Comparison of ENCODE assay signal across 28 mouse cellular contexts in genomic region chr5:29929381-29929780, GRCm38 (mm10).
DNase-seq lines count a peak whose midpoint lies in the region; TF ChIP-seq lines count a peak whose summit lies in the region.
"Had no signal": no experiment of that assay in that cellular context is flagged by ENCODE, and none has a peak within 500 bp of the region (broad histone marks: within the 10 kb centered on the region; RNA-seq: fewer than 3 reads in every experiment).

No protein-coding gene starts in this region.

- no peak for TF ChIP-seq CTCF in cerebellum, adult 2 months (IDR thresholded peaks at IDR 0.05; ENCODE audit: borderline replicate concordance, insufficient read depth, low read depth, low read length)

- H3K27me3 ChIP-seq in cerebellum, adult 2 months (ENCODE audit: control insufficient read depth, insufficient read depth, low read length) = no peaks in the 10 kb centered on the region
- H3K27me3 ChIP-seq: embryonic facial prominence, embryonic 13.5 days; forebrain, embryonic 13.5 days; hindbrain, embryonic 13.5 days; intestine, embryonic 15.5 days; kidney, embryonic 15.5 days; Patski had no signal

- H3K4me1 ChIP-seq in cerebellum, adult 2 months (ENCODE audit: control insufficient read depth, insufficient read depth, low read length) = no peaks in the 10 kb centered on the region
- H3K4me1 ChIP-seq: embryonic facial prominence, embryonic 10.5 days; embryonic facial prominence, embryonic 13.5 days; forebrain, embryonic 10.5 days; forebrain, embryonic 13.5 days; heart, embryonic 10.5 days; hindbrain, embryonic 10.5 days; hindbrain, embryonic 13.5 days; intestine, embryonic 15.5 days; kidney, embryonic 15.5 days had no signal

- no peak overlapping the region for H3K27ac ChIP-seq in cerebellum, adult 2 months (ENCODE audit: insufficient read depth, low read length)
- H3K27ac ChIP-seq: embryonic facial prominence, embryonic 10.5 days; embryonic facial prominence, embryonic 13.5 days; forebrain, embryonic 10.5 days; forebrain, embryonic 13.5 days; heart, adult 2 months; heart, embryonic 10.5 days; hindbrain, embryonic 10.5 days; hindbrain, embryonic 13.5 days; intestine, embryonic 15.5 days; kidney, embryonic 15.5 days had no signal

- peak; percentile 47 for DNase-seq in adrenal gland, adult 2 months
- no peak for DNase-seq in adrenal gland, postnatal 4 days (ENCODE audit: low spot score in 2 of 2)
- DNase-seq in 3T3-L1 (ENCODE audit: low read depth, low spot score) (peak; percentile 69), NIH3T3 (ENCODE audit: low read depth) (peak; percentile 74)
- DNase-seq in heart, postnatal 10 days = no peak
- DNase-seq in cerebellum, adult 2 months = no peak
- DNase-seq: cerebellum, adult 11 months; cerebellum, adult 8-10 months; cerebellum, postnatal 10 days; cerebellum, postnatal 36 days; embryo, embryonic 11 days; gastrocnemius, postnatal 10 days; gastrocnemius, postnatal 36 days; heart, adult 2 months; heart, postnatal 36 days; kidney, adult 11 months; kidney, adult 8-10 months had no signal

- intact Hi-C loops in heart, postnatal 10 days (cut with DNase I) = no loop called here

- WGBS in cerebellum, adult 2 months = 98% methylated on average over 2 of the region's 2 CpGs

- no peak for TF ChIP-seq POLR2A in cerebellum, adult 2 months (IDR thresholded peaks at IDR 0.05; ENCODE audit: borderline replicate concordance, insufficient read depth, low read length)

- H3K4me3 ChIP-seq in cerebellum, adult 2 months (replicated peaks; ENCODE audit: insufficient read depth, low read depth, low read length) = no peak overlapping the region
- H3K4me3 ChIP-seq: embryonic facial prominence, embryonic 10.5 days; embryonic facial prominence, embryonic 13.5 days; erythroblast, embryonic 14.5 days; forebrain, embryonic 10.5 days; forebrain, embryonic 13.5 days; heart, adult 2 months; heart, embryonic 10.5 days; hindbrain, embryonic 10.5 days; hindbrain, embryonic 13.5 days; intestine, embryonic 15.5 days; kidney, embryonic 15.5 days had no signal

Comparison
In these comparisons a context has a peak if more than half of its experiments do, and no peak if none do; other contexts are left out.
1. DNase-seq: peak in adrenal gland, adult 2 months (single experiment), 3T3-L1 (single experiment) and NIH3T3 (single experiment); none in adrenal gland, postnatal 4 days (0 of 2), heart, postnatal 10 days (0 of 2) and cerebellum, adult 2 months (0 of 2).